Mouse (Mus musculus) heart, postnatal 0 days (tissue): ENCODE measurements around the gene Lrrc20.

Experiments used
- CTCF ChIP-seq: IDR thresholded peaks from 2 replicates; pipeline ENCODE4 v1.5.1; 2016; ENCODE audit warnings: antibody characterized with exemption, control low read depth, low read depth
- EP300 ChIP-seq: IDR thresholded peaks from 2 replicates; pipeline ENCODE4 v1.6.1; 2016; ENCODE audit warnings: antibody characterized with exemption, low read depth

DNA sequence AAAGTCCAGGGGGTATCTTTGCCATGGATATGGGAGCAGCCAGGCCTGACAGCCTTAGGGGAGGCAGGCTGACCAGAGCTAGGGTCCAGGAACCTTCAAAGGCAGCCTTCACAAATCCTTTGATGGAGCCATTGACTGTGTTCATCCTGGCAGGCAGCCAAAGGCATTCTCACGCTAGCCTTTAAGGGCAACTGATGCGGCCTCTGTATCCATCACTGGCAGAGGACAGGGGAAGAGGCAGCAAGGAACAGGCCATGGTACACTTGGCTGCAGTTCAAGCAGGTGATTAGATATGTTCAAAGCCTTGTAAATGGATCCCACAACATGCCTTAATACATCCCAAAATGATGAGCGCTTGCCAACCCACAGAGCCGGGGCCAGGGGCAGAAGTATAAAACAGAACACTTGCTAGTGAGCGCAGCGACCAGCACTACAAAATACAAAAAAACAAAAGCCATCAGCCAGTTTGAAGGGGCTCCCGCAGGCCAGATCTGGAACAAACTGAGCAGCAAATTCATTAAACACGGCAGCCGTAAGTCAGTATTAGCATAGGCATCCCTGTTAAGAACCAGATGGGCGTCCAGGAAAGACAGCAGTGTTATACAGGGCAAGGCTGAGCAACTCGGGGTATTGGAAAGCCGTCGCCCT is 100.6 kb downstream of the Lrrc20 start:
- TF ChIP-seq CTCF (no peak), EP300 (no peak)
